Mouse (Mus musculus) C2C12 (cell line): ENCODE data around the gene Gmppb.

ENCODE experiments used
- CEBPB ChIP-seq: IDR thresholded peaks from one replicate; pipeline ENCODE4 v1.6.1; 2011; ENCODE audit warnings: low read depth, mild to moderate bottlenecking, control low read depth, moderate library complexity
- CTCF ChIP-seq: IDR thresholded peaks from one replicate; pipeline ENCODE4 v1.5.1; 2011; ENCODE audit not compliant: control insufficient read depth, insufficient read depth, insufficient read length
- MAX ChIP-seq: IDR thresholded peaks from one replicate; pipeline ENCODE4 v1.6.1; 2011; ENCODE audit warnings: mild to moderate bottlenecking, control low read depth
- MYOG ChIP-seq: IDR thresholded peaks from one replicate; pipeline ENCODE4 v1.6.1; 2011; ENCODE audit not compliant: control insufficient read depth, insufficient read length; ENCODE audit errors: extremely low read depth

- TF ChIP-seq CEBPB (no peak), MYOG (no peak), CTCF (no peak), MAX (no peak)
Observed at GRCm38 (mm10) chr9:108094184-108094941, 45.3 kb downstream of the Gmppb start, which contains the start of gene Apeh.
